Mouse (Mus musculus) adrenal gland, postnatal 14 days (tissue): ENCODE measurements around the gene Farsb. TPM values are rescaled to one million over a fixed set of nuclear protein-coding genes. Genes with fewer than 3 reads are reported as not detected.

Experiments used
- total RNA-seq: library from RNA; stranded (reverse); gene quantifications from 2 replicates; pipeline ENCODE4 v1.2.3, GENCODE M21; 2021

Gene Farsb
- total RNA-seq, 1 experiment from 2014 or later, result 65.8 TPM

Other genes with a start within 250 kb of the Farsb start
- gene Sgpp2, start 178.6 kb downstream of the Farsb start, total RNA-seq, result 1.1 and 2.6 TPM in 2 replicates
- gene Mogat1, start 22.1 kb upstream of the Farsb start, total RNA-seq, result 1.1 TPM in 1 of 2 replicates, not detected in the other
- 0.11 and 0.15 TPM in 2 replicates for gene BC035947, start 23.3 kb upstream of the Farsb start, total RNA-seq
- gene Acsl3, start 168.9 kb upstream of the Farsb start, total RNA-seq, result 11.9 and 15.6 TPM in 2 replicates
- gene Utp14b, start 169.1 kb upstream of the Farsb start, total RNA-seq, result 3.1 and 3.6 TPM in 2 replicates